Comparison of ENCODE assay signal across 18 mouse cellular contexts in genomic region chr10:51238103-51238502, GRCm38 (mm10).
"Had no signal": no experiment of that assay in that cellular context is flagged by ENCODE, and none has a peak within 500 bp of the region (broad histone marks: within the 10 kb centered on the region; RNA-seq: fewer than 3 reads in every experiment).

No protein-coding gene starts in this region.

- DNase-seq: lung, adult 18-20 months; lung, embryonic 14.5 days; lung, postnatal 10 days; lung, postnatal 4 days; midbrain, embryonic 14.5 days; retina, postnatal 1 day; right cerebral cortex, postnatal 14 days; thymus, adult 2 months; thymus, postnatal 25 days; thymus, postnatal 4 days had no signal

- H3K9ac ChIP-seq: lung, embryonic 14.5 days; midbrain, embryonic 12.5 days; neural tube, embryonic 13.5 days; neural tube, embryonic 15.5 days; stomach, embryonic 15.5 days had no signal

- ATAC-seq: midbrain, embryonic 16.5 days had no signal

- H3K4me3 ChIP-seq: midbrain, embryonic 10.5 days; midbrain, embryonic 12.5 days; myocyte; neural tube, embryonic 13.5 days; neural tube, embryonic 15.5 days; stomach, embryonic 15.5 days had no signal

- H3K27ac ChIP-seq: midbrain, embryonic 10.5 days; midbrain, embryonic 12.5 days; neural tube, embryonic 13.5 days; neural tube, embryonic 15.5 days; stomach, embryonic 15.5 days; stomach, postnatal 0 days had no signal

- H3K4me2 ChIP-seq: lung, embryonic 14.5 days; midbrain, embryonic 12.5 days; neural tube, embryonic 13.5 days; neural tube, embryonic 15.5 days; stomach, embryonic 15.5 days had no signal

- H3K4me1 ChIP-seq: stomach, embryonic 15.5 days had no signal

- H3K36me3 ChIP-seq: midbrain, embryonic 10.5 days; midbrain, embryonic 12.5 days; neural tube, embryonic 13.5 days; neural tube, embryonic 15.5 days; stomach, embryonic 15.5 days had no signal

- H3K27me3 ChIP-seq: neural tube, embryonic 13.5 days; neural tube, embryonic 15.5 days; stomach, embryonic 15.5 days had no signal

- H3K9me3 ChIP-seq: midbrain, embryonic 10.5 days; midbrain, embryonic 12.5 days; neural tube, embryonic 13.5 days; neural tube, embryonic 15.5 days; stomach, embryonic 15.5 days had no signal
